Mouse (Mus musculus) heart, postnatal 0 days (tissue): ENCODE results near the gene Vwa3a. TPM values are rescaled to one million over a fixed set of nuclear protein-coding genes. Genes with fewer than 3 reads are reported as not detected.
A peak's percentile ranks its signal among the peaks of the same experiment; 100 is the strongest.

Experiments used
- ATAC-seq: fragments of 200-750 bp; cut with Nextera tagmentation; 2 replicates; pipeline ENCODE4 v1.8.0; 2017; ENCODE audit warnings: low read depth, moderate number of reproducible peaks, moderate library complexity; ENCODE audit not compliant: insufficient read depth
- DNase-seq: peaks from one replicate; pipeline ENCODE4 v3.0.0-alpha.2; 2016; ENCODE audit warnings: low spot score
- H3K27ac ChIP-seq: fragments of 300-500 bp; sonication (generic); 2 replicates; pipeline ENCODE4 v1.5.1; 2014; ENCODE audit warnings: low read depth, mild to moderate bottlenecking
- H3K27me3 ChIP-seq: fragments of 300-500 bp; sonication (generic); 2 replicates; pipeline ENCODE4 v1.6.1; 2014; ENCODE audit warnings: low read length, mixed read lengths; ENCODE audit not compliant: control insufficient read depth, insufficient read depth
- H3K36me3 ChIP-seq: fragments of 300-500 bp; sonication (generic); replicated peaks from 2 replicates; pipeline ENCODE4 v1.6.1; 2014; ENCODE audit warnings: low read length, mixed read lengths; ENCODE audit not compliant: control insufficient read depth, insufficient read depth
- H3K4me1 ChIP-seq: fragments of 300-500 bp; sonication (generic); 2 replicates; pipeline ENCODE4 v1.6.1; 2014; ENCODE audit warnings: antibody characterized with exemption; ENCODE audit not compliant: control insufficient read depth, insufficient read depth
- H3K4me2 ChIP-seq: fragments of 300-500 bp; sonication (generic); 2 replicates; pipeline ENCODE4 v1.6.1; 2014; ENCODE audit warnings: low read depth, mild to moderate bottlenecking, low read length, moderate library complexity
- H3K4me3 ChIP-seq: fragments of 300-500 bp; sonication (generic); 2 replicates; pipeline ENCODE4 v1.5.1; 2014; ENCODE audit warnings: low read depth, low read length
- H3K9ac ChIP-seq: fragments of 300-500 bp; sonication (generic); replicated peaks from 2 replicates; pipeline ENCODE4 v1.6.1; 2014; ENCODE audit warnings: low read depth, low read length, mixed read lengths
- H3K9me3 ChIP-seq: fragments of 300-500 bp; sonication (generic); replicated peaks from 2 replicates; pipeline ENCODE4 v1.6.1; 2016; ENCODE audit warnings: low read length; ENCODE audit not compliant: control insufficient read depth
- CTCF ChIP-seq: IDR thresholded peaks from 2 replicates; pipeline ENCODE4 v1.5.1; 2016; ENCODE audit warnings: antibody characterized with exemption, control low read depth, low read depth
- EP300 ChIP-seq: IDR thresholded peaks from 2 replicates; pipeline ENCODE4 v1.6.1; 2016; ENCODE audit warnings: antibody characterized with exemption, low read depth
- WGBS: fragments of 180-500 bp; shearing (Covaris S2); extraction: QIAGEN DNeasy Blood & Tissue Kit; methylation state at CpG from one replicate; pipeline ENCODE4 v1.1.7; 2014; 5-methylcytosine and 5-hydroxymethylcytosine counted together
- polyA plus RNA-seq: library from polyadenylated mRNA; unstranded; fragments of >200 nt; fragmentation: Nextera tagmentation; extraction: Ambion mirVana; gene quantifications from 2 replicates; pipeline ENCODE4 v1.2.1, GENCODE M21; 2015
- total RNA-seq: library from RNA; depleted of rRNA; stranded (reverse); fragments of >200 nt; gene quantifications from 2 replicates; pipeline ENCODE4 v1.2.3, GENCODE M21; 2014; ENCODE audit warnings: low replicate concordance; rRNA removed

The Vwa3a gene
- total and polyA plus RNA-seq, 2 experiments from 2014 or later: 0.04 to 1.1 TPM

DNA sequence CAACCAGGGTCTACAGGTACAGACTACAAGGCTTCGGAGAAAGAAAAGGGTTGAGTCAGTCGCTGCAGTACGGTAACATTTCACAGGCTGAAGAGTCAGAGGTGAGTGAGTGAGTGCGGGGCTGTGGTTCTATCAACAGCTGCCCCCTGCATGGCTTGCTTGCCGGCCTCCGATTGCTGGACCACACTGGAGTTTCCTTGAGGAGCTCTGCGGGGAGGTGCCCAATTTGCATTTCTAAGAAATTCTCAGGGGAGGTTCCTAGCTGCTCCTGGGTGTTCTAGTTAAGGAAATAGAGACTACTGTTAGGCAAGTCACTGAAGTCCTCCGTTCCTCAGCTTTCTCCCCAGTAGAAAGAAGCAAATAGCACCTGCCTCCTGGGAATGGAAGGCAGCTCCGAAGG lies 105.6 kb downstream of the Vwa3a start:
- WGBS: 64% methylated on average over 9 of the region's 9 CpGs
- no peak for DNase-seq

DNA sequence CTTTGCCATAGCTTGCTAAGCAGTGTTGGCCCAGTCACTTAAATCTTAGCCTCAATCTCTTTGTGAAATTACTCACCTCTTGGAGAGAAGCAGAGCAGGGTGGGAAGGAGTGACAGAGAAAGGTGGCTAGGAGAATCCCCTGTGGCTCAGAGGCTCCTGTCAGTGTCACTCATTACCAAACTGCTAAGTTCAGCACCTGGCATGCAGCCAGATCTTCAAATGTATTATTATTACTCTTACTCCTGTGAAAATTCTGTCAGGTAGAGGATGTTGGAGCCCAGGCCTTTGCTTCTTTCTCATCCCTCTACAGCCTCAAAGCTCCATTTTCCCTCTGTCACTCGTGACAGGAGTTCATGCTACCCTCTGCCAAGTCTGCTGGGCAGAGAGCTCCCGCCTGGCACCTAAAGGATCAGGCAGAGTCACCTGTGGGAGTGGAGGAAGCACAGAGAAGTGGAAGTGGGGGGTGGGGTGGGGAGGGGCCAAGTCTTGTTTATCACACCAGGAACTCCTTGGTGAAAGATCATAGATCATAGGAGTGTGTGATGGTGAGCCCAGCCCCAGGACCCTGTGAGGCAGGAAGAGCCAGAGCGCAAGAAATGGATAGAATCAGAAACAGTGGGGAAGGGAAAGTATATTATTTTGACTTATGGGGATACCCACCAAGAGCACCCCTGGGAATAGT lies 109.9 kb downstream of the Vwa3a start:
- H3K9ac ChIP-seq: no peak overlapping the region
- H3K27ac ChIP-seq: no peak overlapping the region
- DNase-seq (no peak), ATAC-seq (no peak)
- H3K9me3 ChIP-seq: no peaks in the 10 kb centered on the region
- H3K4me1 ChIP-seq: peaks cover 51% of the 10 kb centered on the region
- no peak overlapping the region for H3K4me3 ChIP-seq
- TF ChIP-seq CTCF (no peak), EP300 (no peak)
- no peaks in the 10 kb centered on the region for H3K27me3 ChIP-seq
- no peak overlapping the region for H3K4me2 ChIP-seq
- WGBS: 81% methylated on average over 3 of the region's 3 CpGs
- 0 out of 2 replicates have a peak, but pooled peaks cover 5% of the 10 kb centered on the region for H3K36me3 ChIP-seq

More for the DNA sequence above, 105.6 kb downstream of the Vwa3a start:
- Histone ChIP-seq H3K4me1 (peaks cover 24% of the 10 kb centered on the region), H3K27ac (no peak overlapping the region), H3K4me2 (peak overlapping the region; percentile 88), H3K36me3 (0 out of 2 replicates have a peak, but pooled peaks cover 5% of the 10 kb centered on the region), H3K9me3 (no peaks in the 10 kb centered on the region), H3K4me3 (0 out of 2 replicates have a peak overlapping the region, but pooled peaks have one; percentile 82), H3K9ac (no peak overlapping the region), H3K27me3 (no peaks in the 10 kb centered on the region)
- no peak for ATAC-seq
- TF ChIP-seq CTCF (no peak), EP300 (no peak)

GRCm38 (mm10) chr7:120850165-120850564 lies 111.0 kb downstream of the Vwa3a start:
- Histone ChIP-seq H3K27ac (no peak overlapping the region), H3K4me2 (no peak overlapping the region), H3K9ac (no peak overlapping the region), H3K9me3 (no peaks in the 10 kb centered on the region), H3K4me3 (no peak overlapping the region), H3K27me3 (no peaks in the 10 kb centered on the region), H3K36me3 (0 out of 2 replicates have a peak, but pooled peaks cover 5% of the 10 kb centered on the region), H3K4me1 (peaks cover 51% of the 10 kb centered on the region)
- DNase-seq (no peak), ATAC-seq (no peak)
- TF ChIP-seq CTCF (no peak), EP300 (no peak)
- WGBS: 84% methylated on average over 3 of the region's 3 CpGs

Other genes starting within 250 kb of the Vwa3a start
- 734 and 751 TPM in 2 replicates for gene Uqcrc2, start 104.1 kb upstream of the Vwa3a start, total RNA-seq
- gene Uqcrc2, start 104.1 kb upstream of the Vwa3a start, polyA plus RNA-seq: 791 and 812 TPM in 2 replicates
- not detected in 2 replicates for gene Pdzd9, start 69.0 kb upstream of the Vwa3a start, total RNA-seq
- 0.37 and 0.44 TPM in 2 replicates for gene Pdzd9, start 69.0 kb upstream of the Vwa3a start, polyA plus RNA-seq
- 17.4 and 51.1 TPM in 2 replicates for gene Mosmo, start 61.7 kb upstream of the Vwa3a start, total RNA-seq
- gene Mosmo, start 61.7 kb upstream of the Vwa3a start, polyA plus RNA-seq: 9.9 and 11.7 TPM in 2 replicates
- not detected in 2 replicates for gene Gm5737, start 73.0 kb downstream of the Vwa3a start, total RNA-seq
- gene Gm5737, start 73.0 kb downstream of the Vwa3a start, polyA plus RNA-seq: not detected in 2 replicates
- 31.9 and 48.2 TPM in 2 replicates for gene Eef2k, start 103.5 kb downstream of the Vwa3a start, total RNA-seq
- gene Eef2k, start 103.5 kb downstream of the Vwa3a start, polyA plus RNA-seq: 22.7 and 23.6 TPM in 2 replicates
- 14.5 and 20.6 TPM in 2 replicates for gene Polr3e, start 178.4 kb downstream of the Vwa3a start, total RNA-seq
- 11.5 and 12.2 TPM in 2 replicates for gene Polr3e, start 178.4 kb downstream of the Vwa3a start, polyA plus RNA-seq
- gene Cdr2, start 243.0 kb downstream of the Vwa3a start, total RNA-seq: 18.5 and 41.5 TPM in 2 replicates
- 3.5 and 4.5 TPM in 2 replicates for gene Cdr2, start 243.0 kb downstream of the Vwa3a start, polyA plus RNA-seq
- not detected in 2 replicates for gene Mfsd13b, start 243.2 kb downstream of the Vwa3a start, total RNA-seq
- 0.15 and 0.33 TPM in 2 replicates for gene Mfsd13b, start 243.2 kb downstream of the Vwa3a start, polyA plus RNA-seq